Mouse (Mus musculus): Measurements from ENCODE around the gene Ppan.

DNA sequence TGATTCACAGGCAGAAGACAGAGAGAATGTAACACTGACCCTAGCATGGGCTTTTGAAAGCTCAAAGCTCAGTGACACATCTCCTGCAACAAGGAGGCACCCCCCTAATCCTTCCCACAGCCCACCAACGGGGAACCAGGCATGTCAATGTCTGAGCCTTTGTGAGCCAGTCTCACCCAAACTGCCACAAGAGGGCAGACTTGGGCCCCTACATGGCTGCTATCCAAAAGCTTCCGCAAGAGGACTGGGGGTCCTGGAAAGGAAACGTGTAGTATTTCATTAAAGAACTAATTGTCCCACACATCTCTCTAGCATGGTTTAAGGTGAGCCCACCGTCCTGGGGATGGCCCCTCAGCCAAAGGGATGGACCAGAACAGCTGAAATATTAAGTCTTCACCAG lies 26.2 kb upstream of the Ppan start:
- TF ChIP-seq CTCF (IDR thresholded peaks at IDR 0.05; ENCODE audit: low read depth) (peak; percentile 73), EP300 (IDR thresholded peaks at IDR 0.05; ENCODE audit: low read depth) (no peak)

All from liver, postnatal 0 days (tissue).